Mouse (Mus musculus) limb, embryonic 10.5 days (tissue): ENCODE measurements around the gene Snrk. TPM values are rescaled to one million over a fixed set of nuclear protein-coding genes. Genes with fewer than 3 reads are reported as not detected.

Source experiments
- DNase-seq: peaks from one replicate; pipeline ENCODE4 v3.0.0-alpha.2; 2017; ENCODE audit warnings: low spot score
- H3K27ac ChIP-seq: fragments of 300-500 bp; sonication (generic); 2 replicates; pipeline ENCODE4 v1.5.1; 2016; ENCODE audit warnings: mild to moderate bottlenecking
- H3K27me3 ChIP-seq: fragments of 300-500 bp; sonication (generic); 2 replicates; pipeline ENCODE4 v1.6.1; 2016; ENCODE audit warnings: low read depth, mild to moderate bottlenecking; ENCODE audit not compliant: poor library complexity, severe bottlenecking
- H3K36me3 ChIP-seq: fragments of 300-500 bp; sonication (generic); 2 replicates; pipeline ENCODE4 v1.6.1; 2016; ENCODE audit warnings: mild to moderate bottlenecking, moderate library complexity
- H3K4me1 ChIP-seq: fragments of 300-500 bp; sonication (generic); 2 replicates; pipeline ENCODE4 v1.6.1; 2016
- H3K4me3 ChIP-seq: fragments of 300-500 bp; sonication (generic); 2 replicates; pipeline ENCODE4 v1.5.1; 2016; ENCODE audit warnings: mild to moderate bottlenecking, moderate library complexity
- H3K9me3 ChIP-seq: fragments of 300-500 bp; sonication (generic); replicated peaks from 2 replicates; pipeline ENCODE4 v1.6.1; 2016; ENCODE audit warnings: mild to moderate bottlenecking
- WGBS: fragments of 180-500 bp; shearing (Covaris S2); methylation state at CpG from one replicate; pipeline ENCODE4 v1.1.7; 2016; 5-methylcytosine and 5-hydroxymethylcytosine counted together
- polyA plus RNA-seq: library from polyadenylated mRNA; unstranded; fragments of >200 nt; fragmentation: Nextera tagmentation; extraction: Ambion mirVana; gene quantifications from 2 replicates; pipeline ENCODE4 v1.2.1, GENCODE M21; 2016

The Snrk gene
- polyA plus RNA-seq, 1 experiment from 2014 or later = 41.1 TPM

DNA sequence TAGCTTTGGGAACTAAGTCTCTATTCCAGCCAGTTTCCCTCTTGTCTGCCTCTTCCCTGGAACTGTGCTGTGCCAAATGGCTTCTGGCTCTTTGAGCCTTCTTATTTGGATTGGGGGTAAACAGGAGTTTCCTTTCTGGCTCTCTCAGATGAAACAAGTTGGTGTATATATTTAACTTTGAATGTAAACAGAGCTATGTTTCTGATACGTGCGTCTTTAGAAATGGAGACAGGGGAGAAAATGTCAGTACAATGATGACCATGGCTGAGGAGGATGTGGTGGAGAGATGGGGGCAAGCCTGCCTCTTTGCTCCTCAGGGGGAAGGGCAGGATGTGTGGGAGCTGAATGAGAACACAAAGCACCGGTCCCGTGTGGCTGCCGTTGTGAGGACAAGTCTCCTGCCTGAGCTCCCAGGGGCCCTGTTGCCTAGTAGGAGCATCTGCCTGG is 25.3 kb upstream of the Snrk start:
- H3K9me3 ChIP-seq = no peaks in the 10 kb centered on the region
- no peak for DNase-seq
- H3K27me3 ChIP-seq = no peaks in the 10 kb centered on the region
- H3K27ac ChIP-seq = no peak overlapping the region
- 64% methylated on average over 5 of the region's 5 CpGs for WGBS
- H3K4me1 ChIP-seq = no peaks in the 10 kb centered on the region
- H3K36me3 ChIP-seq = no peaks in the 10 kb centered on the region
- no peak overlapping the region for H3K4me3 ChIP-seq

DNA sequence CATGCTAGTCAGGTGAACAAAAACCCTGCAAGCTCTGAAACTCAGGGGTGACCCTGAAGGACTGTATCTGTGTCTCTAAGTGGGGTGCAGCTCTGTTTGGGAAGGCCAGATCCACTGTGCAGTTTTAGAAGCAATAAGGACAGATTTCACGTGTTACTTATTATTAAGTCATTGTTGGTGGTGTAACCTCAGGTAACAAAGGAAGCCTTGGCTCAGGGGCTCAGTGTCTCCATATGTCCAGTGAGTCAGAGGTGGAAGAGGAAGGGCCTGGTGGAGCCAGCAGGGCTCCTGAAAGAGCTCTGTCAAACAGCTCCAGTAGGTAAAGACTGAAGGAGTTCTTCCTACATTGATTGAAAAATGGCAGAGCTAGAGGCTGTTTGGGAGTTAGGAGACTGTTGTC is 22.9 kb upstream of the Snrk start:
- Histone ChIP-seq H3K36me3 (no peaks in the 10 kb centered on the region), H3K9me3 (no peaks in the 10 kb centered on the region), H3K27ac (no peak overlapping the region), H3K27me3 (no peaks in the 10 kb centered on the region), H3K4me3 (no peak overlapping the region), H3K4me1 (no peaks in the 10 kb centered on the region)
- 90% methylated on average over 1 of the region's 1 CpGs for WGBS
- no peak for DNase-seq

DNA sequence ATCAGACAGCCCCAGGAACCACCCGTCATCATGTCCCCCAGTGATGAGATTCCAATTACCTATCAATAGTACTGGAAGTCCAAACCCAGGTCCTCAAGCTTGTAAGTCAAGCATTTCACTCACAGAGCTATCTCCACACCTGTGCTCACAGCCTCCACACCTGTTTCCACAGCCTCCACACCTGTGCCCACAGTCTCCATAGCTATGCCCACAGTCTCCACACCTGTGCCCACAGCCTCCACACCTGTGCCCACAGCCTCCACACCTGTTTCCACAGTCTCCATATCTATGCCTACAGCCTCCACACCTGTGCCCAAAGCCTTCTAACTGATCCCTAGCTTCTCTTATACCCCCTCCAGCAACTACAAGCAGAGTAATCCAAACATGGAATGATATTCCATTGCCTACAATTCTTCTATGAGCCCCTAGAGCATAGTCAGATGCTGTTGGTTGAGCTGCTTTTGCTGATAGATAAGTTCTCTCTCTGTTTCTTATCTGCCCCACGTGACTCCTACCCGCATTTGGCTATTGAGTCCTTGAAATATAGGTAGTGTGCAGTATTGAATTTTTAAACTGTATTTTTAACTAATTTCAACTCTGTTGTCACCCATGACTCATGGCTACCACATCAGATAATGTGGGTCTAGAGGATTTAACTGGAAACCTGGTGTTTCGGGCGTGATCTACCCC is 20.1 kb upstream of the Snrk start:
- 94% methylated on average over 5 of the region's 5 CpGs for WGBS
- no peaks in the 10 kb centered on the region for H3K27me3 ChIP-seq
- no peaks in the 10 kb centered on the region for H3K36me3 ChIP-seq
- H3K4me1 ChIP-seq = no peaks in the 10 kb centered on the region
- H3K4me3 ChIP-seq = no peak overlapping the region
- H3K27ac ChIP-seq = no peak overlapping the region
- no peak for DNase-seq
- no peaks in the 10 kb centered on the region for H3K9me3 ChIP-seq

DNA sequence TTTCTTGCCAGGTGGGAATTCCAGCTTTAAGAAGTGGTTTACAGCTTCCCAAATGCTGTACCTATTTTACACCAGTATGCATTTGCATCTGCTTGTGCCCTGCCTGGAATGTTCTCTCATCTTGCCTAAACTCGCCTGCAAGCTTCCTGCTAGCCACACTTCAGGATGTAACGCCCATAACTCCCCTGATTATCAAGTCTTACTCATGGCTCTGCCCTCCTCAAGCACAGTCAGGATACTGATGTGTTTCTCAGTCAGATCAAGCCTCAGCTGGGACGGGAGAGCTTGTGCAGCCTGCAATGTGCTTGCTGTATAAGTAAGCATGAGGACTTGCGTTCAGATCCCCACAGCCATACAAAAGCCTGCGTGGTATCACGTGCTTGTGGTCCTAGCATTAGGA is 19.5 kb upstream of the Snrk start:
- no peaks in the 10 kb centered on the region for H3K36me3 ChIP-seq
- no peaks in the 10 kb centered on the region for H3K27me3 ChIP-seq
- no peak overlapping the region for H3K27ac ChIP-seq
- no peaks in the 10 kb centered on the region for H3K9me3 ChIP-seq
- DNase-seq = no peak
- no peaks in the 10 kb centered on the region for H3K4me1 ChIP-seq
- H3K4me3 ChIP-seq = no peak overlapping the region
- 69% methylated on average over 6 of the region's 6 CpGs for WGBS

DNA sequence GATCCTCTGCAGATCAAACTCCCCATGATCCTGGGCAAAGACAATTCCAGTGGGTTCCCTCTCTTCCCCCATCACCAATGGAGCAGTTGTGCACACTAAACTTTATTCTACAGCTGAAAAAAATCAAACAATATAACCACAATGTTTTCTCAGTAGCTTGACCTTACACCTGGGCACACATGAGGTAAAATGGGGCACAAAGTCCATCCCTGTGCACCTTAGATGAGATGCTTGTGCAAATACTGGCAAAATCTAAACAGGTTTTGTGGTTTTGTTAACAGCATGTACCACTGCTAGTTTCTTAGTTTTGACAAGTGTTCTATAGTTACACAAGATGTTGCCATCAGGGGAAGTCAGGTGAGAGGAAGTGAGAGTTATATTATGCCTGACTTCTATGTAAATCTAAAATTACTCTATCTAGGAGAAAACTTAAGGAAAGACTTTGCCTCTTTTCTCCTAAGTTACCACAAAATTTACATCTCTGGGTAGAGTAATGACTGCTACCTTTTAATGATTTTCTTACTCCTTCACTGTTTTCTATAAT is 16.4 kb upstream of the Snrk start:
- H3K27ac ChIP-seq = no peak overlapping the region
- DNase-seq = no peak
- no peaks in the 10 kb centered on the region for H3K9me3 ChIP-seq
- no peak overlapping the region for H3K4me3 ChIP-seq
- no peaks in the 10 kb centered on the region for H3K27me3 ChIP-seq
- H3K4me1 ChIP-seq = no peaks in the 10 kb centered on the region
- no peaks in the 10 kb centered on the region for H3K36me3 ChIP-seq

DNA sequence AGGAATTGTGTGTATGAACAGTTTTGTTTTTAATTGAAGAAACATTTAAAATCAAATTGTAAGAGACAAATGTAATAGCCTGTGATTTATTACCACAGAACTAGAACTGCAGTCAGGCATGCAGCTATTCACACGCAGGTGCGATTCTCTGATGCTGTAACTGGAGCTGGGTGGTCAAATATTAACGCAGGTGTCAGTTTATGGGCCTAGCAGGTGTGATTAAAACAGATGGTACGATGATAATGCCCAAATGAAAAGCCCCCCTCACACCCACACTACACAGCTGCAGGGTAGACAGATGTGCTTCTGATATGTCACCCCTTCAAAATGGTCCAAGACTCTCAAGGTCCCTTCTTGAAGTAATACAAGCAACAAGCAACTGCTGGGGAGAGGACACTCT is 15.9 kb upstream of the Snrk start:
- 76% methylated on average over 4 of the region's 4 CpGs for WGBS
- no peak overlapping the region for H3K4me3 ChIP-seq
- H3K9me3 ChIP-seq = no peaks in the 10 kb centered on the region
- H3K36me3 ChIP-seq = no peaks in the 10 kb centered on the region
- DNase-seq = no peak
- no peaks in the 10 kb centered on the region for H3K4me1 ChIP-seq
- H3K27ac ChIP-seq = no peak overlapping the region
- no peaks in the 10 kb centered on the region for H3K27me3 ChIP-seq

DNA sequence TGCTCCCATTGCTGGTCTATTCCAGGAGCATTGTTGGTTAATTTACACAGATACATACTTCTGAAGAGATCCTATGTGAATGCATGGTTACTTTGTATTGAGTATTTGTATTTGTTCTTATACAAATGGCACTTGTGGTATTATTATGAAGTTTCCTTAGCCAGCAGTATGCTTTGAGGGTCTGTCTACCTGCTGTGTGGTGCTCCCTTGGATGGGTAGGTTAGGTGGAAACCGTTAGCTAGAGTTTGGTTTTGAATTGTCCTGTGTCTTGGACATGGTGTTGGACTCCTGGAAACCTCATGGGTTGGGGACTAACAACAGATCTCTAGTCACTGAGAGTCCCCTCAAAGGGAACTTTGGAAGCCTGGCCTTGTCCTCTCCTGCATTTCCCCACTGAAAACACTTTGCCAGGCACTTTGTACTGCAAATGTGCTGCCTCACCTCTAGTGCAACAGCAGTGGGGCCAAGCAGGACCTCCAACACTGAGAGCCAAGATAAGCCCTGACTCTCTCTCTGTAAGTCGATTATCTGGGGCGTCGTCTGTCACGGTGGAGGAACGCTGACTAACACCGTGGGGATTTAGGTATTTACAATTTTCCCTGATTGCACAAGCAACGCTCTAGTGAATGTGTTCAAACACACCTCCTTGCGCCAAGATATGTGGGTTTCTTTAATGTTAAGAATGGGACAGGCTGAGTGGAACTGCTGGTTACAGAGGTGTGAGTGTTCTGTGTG is 13.3 kb upstream of the Snrk start:
- H3K27ac ChIP-seq = no peak overlapping the region
- H3K4me3 ChIP-seq = no peak overlapping the region
- DNase-seq = no peak
- H3K27me3 ChIP-seq = no peaks in the 10 kb centered on the region
- 78% methylated on average over 9 of the region's 9 CpGs for whole genome bisulfite sequencing
- H3K9me3 ChIP-seq = no peaks in the 10 kb centered on the region
- no peaks in the 10 kb centered on the region for H3K36me3 ChIP-seq
- H3K4me1 ChIP-seq = no peaks in the 10 kb centered on the region

DNA sequence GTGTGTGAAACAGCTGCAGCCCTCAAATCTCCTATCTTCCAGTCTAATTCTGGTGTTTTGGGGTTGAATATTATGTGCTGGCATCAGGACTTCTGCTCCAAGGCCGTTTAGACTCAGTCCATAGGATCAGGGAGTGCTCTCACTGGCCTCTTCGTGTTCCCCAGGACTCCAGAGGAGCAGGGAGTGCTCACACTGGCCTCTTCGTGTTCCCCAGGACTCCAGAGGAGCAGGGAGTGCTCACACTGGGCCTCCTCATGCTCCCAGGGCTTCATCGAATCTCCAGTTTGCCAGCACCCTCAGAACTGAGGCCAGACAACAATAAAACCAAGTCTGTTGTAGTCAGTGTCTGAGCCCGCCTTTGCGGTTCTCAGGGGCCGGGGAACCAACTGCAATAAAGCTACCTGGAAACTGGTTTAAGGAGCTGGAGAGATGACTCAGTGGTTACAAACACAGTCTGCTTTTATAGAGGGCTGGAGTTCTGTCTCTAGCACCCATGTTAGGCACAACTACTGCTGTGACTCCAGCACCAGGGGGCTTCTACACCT is 12.7 kb upstream of the Snrk start:
- 49% methylated on average over 7 of the region's 7 CpGs for WGBS
- Histone ChIP-seq H3K9me3 (no peaks in the 10 kb centered on the region), H3K4me1 (no peaks in the 10 kb centered on the region), H3K36me3 (no peaks in the 10 kb centered on the region), H3K4me3 (no peak overlapping the region), H3K27me3 (no peaks in the 10 kb centered on the region), H3K27ac (no peak overlapping the region)
- DNase-seq = no peak

DNA sequence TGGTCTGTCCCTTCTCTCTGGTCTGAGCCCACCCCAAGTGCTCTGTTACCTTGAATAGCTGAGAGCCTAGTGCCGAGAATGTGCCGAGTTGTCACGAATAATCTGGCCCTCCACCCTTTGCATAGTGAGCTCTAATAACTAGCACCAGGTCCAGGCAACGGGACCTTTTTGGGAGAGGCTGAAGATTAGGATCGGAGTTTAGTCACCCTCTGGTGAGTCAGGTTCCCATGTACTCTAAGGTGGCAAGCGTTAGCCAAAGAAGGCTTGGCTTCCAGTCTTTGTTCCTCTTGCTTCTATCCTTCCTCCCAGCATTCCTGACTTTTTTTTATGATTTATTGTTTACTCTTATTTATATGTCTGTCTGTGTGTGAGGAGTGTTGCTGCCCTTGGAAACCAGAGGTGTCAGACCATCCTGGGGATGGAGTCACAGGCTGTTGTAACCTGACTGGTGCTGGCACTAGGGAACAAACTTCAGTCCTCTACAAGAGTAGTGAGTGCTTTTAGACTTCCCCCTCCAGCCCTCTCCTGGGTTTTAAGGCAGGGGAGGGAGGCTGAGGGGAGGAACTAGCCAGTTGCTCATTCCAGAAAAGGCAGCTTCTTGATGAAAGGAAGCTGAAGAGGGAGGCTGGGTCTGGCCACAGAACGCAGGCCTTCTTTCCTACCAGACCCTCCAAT is 9.2 kb upstream of the Snrk start:
- Histone ChIP-seq H3K27me3 (no peaks in the 10 kb centered on the region), H3K4me3 (no peak overlapping the region), H3K9me3 (no peaks in the 10 kb centered on the region), H3K27ac (no peak overlapping the region), H3K36me3 (no peaks in the 10 kb centered on the region), H3K4me1 (peaks cover 3% of the 10 kb centered on the region; the same call in 1 of the 2 replicates)
- DNase-seq = no peak
- 68% methylated on average over 7 of the region's 7 CpGs for WGBS

DNA sequence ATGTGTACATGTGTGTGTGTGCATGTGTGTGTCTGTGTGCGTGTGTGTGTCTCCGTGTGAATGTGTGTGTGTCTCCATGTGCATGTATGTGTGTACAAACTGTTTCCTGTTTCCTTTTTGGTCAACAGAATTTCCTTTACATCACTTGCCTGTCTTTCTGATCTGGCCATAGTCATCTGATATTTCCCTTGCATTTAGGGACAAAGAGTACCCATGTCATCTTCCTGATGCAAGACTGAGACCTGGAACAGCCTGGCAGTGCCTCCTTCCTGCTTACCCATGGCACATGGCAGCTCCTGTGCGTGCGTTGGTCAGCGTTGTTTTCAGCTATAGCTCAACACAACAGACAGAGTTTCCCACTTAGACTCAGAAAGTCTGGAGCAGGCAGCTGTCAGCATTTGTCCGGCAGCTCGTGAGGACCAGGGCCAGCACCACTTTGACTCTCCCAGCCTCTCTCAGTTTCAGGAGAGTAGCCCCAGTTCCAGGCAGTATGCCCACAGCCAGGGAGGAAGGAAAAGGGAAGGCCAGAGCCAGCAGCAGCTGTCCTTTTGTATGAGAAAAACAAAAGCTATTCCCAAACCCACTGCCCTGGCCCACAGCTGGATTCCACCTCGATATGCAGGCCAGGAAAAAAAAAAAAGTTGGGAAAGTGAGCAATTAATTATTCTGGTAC is 7.4 kb upstream of the Snrk start:
- WGBS = 71% methylated on average over 8 of the region's 8 CpGs
- Histone ChIP-seq H3K27ac (no peak overlapping the region), H3K4me3 (no peak overlapping the region), H3K9me3 (no peaks in the 10 kb centered on the region), H3K4me1 (peaks cover 3% of the 10 kb centered on the region; the same call in 1 of the 2 replicates), H3K27me3 (no peaks in the 10 kb centered on the region), H3K36me3 (no peaks in the 10 kb centered on the region)
- DNase-seq = no peak

DNA sequence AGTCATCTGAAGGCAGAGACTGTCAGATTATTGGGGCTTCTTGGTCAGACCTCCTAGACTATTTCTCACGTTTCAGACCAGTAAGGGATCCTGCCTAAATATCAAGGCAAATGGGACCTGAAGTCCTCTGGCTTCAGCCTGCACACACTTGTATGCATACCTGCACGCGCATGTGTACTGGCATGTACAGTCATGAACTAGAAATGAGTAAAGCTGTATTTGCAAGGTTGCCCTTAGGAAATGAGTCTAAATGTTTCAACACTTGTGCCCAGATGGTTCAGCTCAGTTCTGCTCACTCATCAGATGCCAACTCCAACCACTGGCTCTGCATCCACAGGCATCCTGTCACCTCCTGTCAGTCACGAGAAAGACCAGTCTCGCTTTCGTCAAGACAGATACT is 6.6 kb upstream of the Snrk start:
- DNase-seq = no peak
- no peak overlapping the region for H3K27ac ChIP-seq
- H3K36me3 ChIP-seq = no peaks in the 10 kb centered on the region
- no peak overlapping the region for H3K4me3 ChIP-seq
- no peaks in the 10 kb centered on the region for H3K27me3 ChIP-seq
- WGBS = 87% methylated on average over 6 of the region's 6 CpGs
- H3K9me3 ChIP-seq = no peaks in the 10 kb centered on the region
- peaks cover 3% of the 10 kb centered on the region; the same call in 1 of the 2 replicates for H3K4me1 ChIP-seq

DNA sequence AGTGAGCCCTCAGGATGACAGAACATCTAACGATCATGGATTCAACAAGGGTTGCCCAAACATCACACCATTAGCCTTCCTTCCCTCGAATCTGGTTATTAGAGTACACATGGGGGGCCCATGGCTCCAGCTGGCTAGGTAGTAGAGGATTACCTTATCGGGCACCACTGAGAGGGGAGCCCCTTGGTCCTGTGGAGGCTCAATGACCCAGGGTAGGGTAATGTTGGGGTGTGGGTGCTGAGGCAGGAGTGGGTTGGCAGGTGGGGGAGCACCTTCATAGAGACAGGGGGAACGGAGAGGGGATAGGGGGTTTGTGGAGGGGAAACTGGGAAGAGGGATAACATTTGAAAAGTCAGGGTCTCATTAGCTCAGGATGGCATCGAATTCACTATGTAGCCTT is 6.1 kb upstream of the Snrk start:
- H3K4me3 ChIP-seq = no peak overlapping the region
- H3K9me3 ChIP-seq = no peaks in the 10 kb centered on the region
- DNase-seq = no peak
- H3K27me3 ChIP-seq = no peaks in the 10 kb centered on the region
- H3K4me1 ChIP-seq = peaks cover 3% of the 10 kb centered on the region; the same call in 1 of the 2 replicates
- 90% methylated on average over 5 of the region's 5 CpGs for WGBS
- no peaks in the 10 kb centered on the region for H3K36me3 ChIP-seq
- H3K27ac ChIP-seq = no peak overlapping the region
